Mouse (Mus musculus) mammary gland, adult 2 months (tissue): ENCODE results near the gene Bst1. TPM values are rescaled to one million over a fixed set of nuclear protein-coding genes. Genes with fewer than 3 reads are reported as not detected.

Experiments used
- polyA plus RNA-seq: library from polyadenylated mRNA; depleted of rRNA; stranded (reverse); fragments of >200 nt; gene quantifications from 2 replicates; pipeline ENCODE4 v1.2.3, GENCODE M21; 2012; ENCODE audit warnings: low replicate concordance; rRNA removed

Gene Bst1
- polyA plus RNA-seq, result 6.5 and 6.7 TPM in 2 replicates

GRCm38 (mm10) chr5:43818695-43819094 is at the start of gene Bst1:
Gene Bst1 (plus strand): TSS chr5:43818885.

GRCm38 (mm10) chr5:43821538-43821937 is 2.9 kb downstream of the Bst1 start, which contains the start of gene Fbxl5:
Gene Fbxl5 (minus strand): TSS chr5:43821638.

DNA sequence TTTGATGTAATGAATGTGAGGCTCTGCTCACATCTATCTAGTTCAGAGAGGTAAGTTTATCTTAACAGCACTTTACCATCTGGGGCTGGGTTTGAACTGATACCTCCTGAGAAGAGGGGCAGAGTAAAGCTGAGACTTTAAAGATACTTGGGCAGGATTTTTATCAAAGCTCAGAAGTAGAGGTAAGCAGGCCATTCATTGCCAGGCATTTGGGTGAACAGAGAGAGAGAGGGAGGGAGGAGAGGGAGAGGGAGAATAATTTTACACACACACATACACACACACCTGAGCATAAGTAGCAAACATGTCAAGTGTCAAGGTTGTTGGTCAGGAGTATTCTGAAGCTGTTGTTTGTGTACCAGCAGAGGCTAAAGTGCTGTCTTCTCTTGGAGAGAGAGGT is 49.6 kb downstream of the Bst1 start, which contains the start of gene Cd38:
Gene Cd38 (plus strand): TSS at position 301 of the 400 bp plus-strand sequence.

Other genes starting within 250 kb of the Bst1 start
- 2.3 and 5.5 TPM in 2 replicates for gene Cc2d2a, start 156.5 kb upstream of the Bst1 start, polyA plus RNA-seq
- gene Fbxl5, start 2.8 kb downstream of the Bst1 start, polyA plus RNA-seq, result 16.3 and 33.0 TPM in 2 replicates
- gene Cd38, start 49.7 kb downstream of the Bst1 start, polyA plus RNA-seq, result 13.2 and 15.5 TPM in 2 replicates
- 0.76 TPM in 1 of 2 replicates, not detected in the other for gene Gm7879, start 94.3 kb downstream of the Bst1 start, polyA plus RNA-seq
- 0.16 and 2.1 TPM in 2 replicates for gene Fgfbp1, start 162.9 kb downstream of the Bst1 start, polyA plus RNA-seq